Mouse (Mus musculus): Measurements from ENCODE around the gene Tmem178.

Tmem178 gene

GRCm38 (mm10) chr17:81045525-81046150 lies 101.2 kb downstream of the Tmem178 start:
- peak; percentile 15 to 63 for DNase-seq (ENCODE audit: low spot score in 2 of 2)

DNA sequence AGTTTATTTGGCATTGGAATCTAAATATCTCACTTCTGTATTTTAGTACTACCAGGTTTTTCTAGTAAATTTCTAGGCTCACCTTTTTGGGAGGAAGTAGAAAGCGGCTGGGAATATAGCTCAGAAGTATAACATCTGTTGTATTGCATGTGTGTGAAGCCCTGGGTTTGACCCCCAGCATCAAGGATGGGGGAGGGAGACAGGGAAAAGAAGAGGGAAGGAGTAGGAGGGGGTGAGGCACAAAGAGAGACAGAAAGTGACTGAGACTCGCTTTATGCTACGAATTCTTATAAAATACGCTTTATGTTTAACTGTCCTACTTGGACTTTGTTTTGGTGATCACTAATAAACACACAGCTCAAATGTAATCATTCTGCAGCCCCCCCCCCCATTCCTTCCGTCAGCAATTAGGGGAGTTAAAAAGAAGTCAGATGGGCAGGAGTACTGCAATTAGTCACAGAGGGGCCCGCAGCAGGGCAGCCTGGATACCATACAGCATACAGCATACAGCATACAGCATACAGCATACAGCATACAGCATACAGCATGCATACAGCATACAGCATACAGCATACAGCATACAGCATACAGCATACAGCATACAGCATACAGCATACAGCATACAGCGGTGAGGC lies 103.6 kb downstream of the Tmem178 start:
- DNase-seq (ENCODE audit: low spot score in 2 of 2): no peak
